Mouse (Mus musculus) lung, embryonic 16.5 days (tissue): ENCODE data around the gene Vstm5. TPM values are rescaled to one million over a fixed set of nuclear protein-coding genes. Genes with fewer than 3 reads are reported as not detected.
A peak's percentile ranks its signal among the peaks of the same experiment; 100 is the strongest.

Experiments used
- ATAC-seq: fragments of 200-750 bp; cut with Nextera tagmentation; 2 replicates; pipeline ENCODE4 v1.8.0; 2017; ENCODE audit warnings: low read depth, mild to moderate bottlenecking, moderate library complexity
- H3K27ac ChIP-seq: fragments of 300-500 bp; sonication (generic); 2 replicates; pipeline ENCODE4 v1.5.1; 2014; ENCODE audit warnings: mild to moderate bottlenecking, control low read depth, low read length
- H3K27me3 ChIP-seq: fragments of 300-500 bp; sonication (generic); 2 replicates; pipeline ENCODE4 v1.6.1; 2014; ENCODE audit warnings: low read depth, low read length, mixed read lengths; ENCODE audit not compliant: control insufficient read depth, insufficient read depth
- H3K36me3 ChIP-seq: fragments of 300-500 bp; sonication (generic); 2 replicates; pipeline ENCODE4 v1.6.1; 2014; ENCODE audit warnings: low read length; ENCODE audit not compliant: control insufficient read depth, insufficient read depth
- H3K4me1 ChIP-seq: fragments of 300-500 bp; sonication (generic); replicated peaks from 2 replicates; pipeline ENCODE4 v1.6.1; 2014; ENCODE audit warnings: low read length, mixed read lengths; ENCODE audit not compliant: control insufficient read depth, insufficient read depth
- H3K4me2 ChIP-seq: fragments of 300-500 bp; sonication (generic); 2 replicates; pipeline ENCODE4 v1.6.1; 2014; ENCODE audit warnings: low read depth, low read length, control low read depth
- H3K4me3 ChIP-seq: fragments of 300-500 bp; sonication (generic); 2 replicates; pipeline ENCODE4 v1.5.1; 2014; ENCODE audit warnings: mild to moderate bottlenecking, low read length, control low read depth
- H3K9ac ChIP-seq: fragments of 300-500 bp; sonication (generic); 2 replicates; pipeline ENCODE4 v1.6.1; 2014; ENCODE audit warnings: low read length, control low read depth
- H3K9me3 ChIP-seq: fragments of 300-500 bp; sonication (generic); 2 replicates; pipeline ENCODE4 v1.6.1; 2016; ENCODE audit warnings: low read length; ENCODE audit not compliant: control insufficient read depth
- WGBS: fragments of 180-500 bp; shearing (Covaris S2); extraction: QIAGEN DNeasy Blood & Tissue Kit; methylation state at CpG from one replicate; pipeline ENCODE4 v1.1.7; 2014; 5-methylcytosine and 5-hydroxymethylcytosine counted together
- polyA plus RNA-seq: library from polyadenylated mRNA; unstranded; fragments of >200 nt; fragmentation: Nextera tagmentation; extraction: Ambion mirVana; gene quantifications from 2 replicates; pipeline ENCODE4 v1.2.1, GENCODE M21; 2015

Gene Vstm5
- polyA plus RNA-seq, 1 experiment from 2014 or later = 0.84 TPM

GRCm38 (mm10) chr9:15250376-15250775 is 11.5 kb downstream of the Vstm5 start:
- no peak overlapping the region for H3K9ac ChIP-seq
- no peak overlapping the region for H3K4me2 ChIP-seq
- WGBS = 61% methylated on average over 7 of the region's 7 CpGs
- no peak overlapping the region for H3K4me3 ChIP-seq
- no peak overlapping the region for H3K27ac ChIP-seq
- H3K27me3 ChIP-seq = no peaks in the 10 kb centered on the region
- no peaks in the 10 kb centered on the region for H3K9me3 ChIP-seq
- no peak for ATAC-seq
- no peaks in the 10 kb centered on the region for H3K4me1 ChIP-seq
- H3K36me3 ChIP-seq = no peaks in the 10 kb centered on the region

DNA sequence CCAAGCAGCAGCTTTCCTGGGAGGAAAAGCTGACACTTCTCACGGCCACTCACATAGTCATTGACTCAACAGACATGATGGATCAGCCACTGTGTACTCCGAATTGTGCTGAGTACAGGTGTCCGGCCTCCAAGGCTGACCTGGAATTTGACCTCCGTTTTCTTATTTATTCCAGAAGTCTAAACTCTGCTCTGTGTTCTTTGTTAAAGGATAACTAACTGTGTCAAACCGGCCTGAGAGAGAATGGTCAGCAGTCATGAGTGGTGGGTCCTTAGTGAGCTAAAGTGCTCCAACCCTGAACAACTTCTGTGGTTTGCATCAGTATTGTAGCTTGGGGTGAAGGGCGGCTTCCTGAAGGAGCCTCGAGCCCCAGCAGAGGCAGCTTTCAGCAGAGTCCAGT is 13.4 kb downstream of the Vstm5 start:
- Histone ChIP-seq H3K4me3 (no peak overlapping the region), H3K27me3 (no peaks in the 10 kb centered on the region), H3K4me2 (no peak overlapping the region), H3K9me3 (no peaks in the 10 kb centered on the region), H3K4me1 (no peaks in the 10 kb centered on the region), H3K9ac (no peak overlapping the region), H3K27ac (no peak overlapping the region), H3K36me3 (no peaks in the 10 kb centered on the region)
- WGBS = 53% methylated on average over 7 of the region's 7 CpGs
- ATAC-seq = no peak

DNA sequence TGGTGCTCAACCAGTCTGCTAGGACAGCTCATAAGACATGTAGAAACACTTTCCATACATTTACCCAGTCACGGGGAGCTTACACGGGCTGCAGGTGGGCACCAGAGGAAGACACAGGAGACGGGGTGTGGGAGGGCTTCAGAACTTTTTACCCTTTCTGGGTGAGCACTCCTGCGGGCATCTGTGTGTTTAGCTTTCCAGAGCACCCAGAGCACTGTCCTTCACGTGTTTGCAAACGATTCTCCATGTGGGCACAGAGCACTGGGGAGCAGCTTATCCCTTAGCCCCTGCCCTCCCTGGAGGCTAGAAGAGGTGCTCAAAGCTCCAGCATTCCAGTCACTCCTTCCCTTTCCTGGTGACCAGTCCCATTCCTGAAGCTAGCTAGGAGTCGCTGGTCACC is 15.7 kb downstream of the Vstm5 start:
- Histone ChIP-seq H3K9me3 (no peaks in the 10 kb centered on the region), H3K27me3 (no peaks in the 10 kb centered on the region)
- no peak for ATAC-seq

DNA sequence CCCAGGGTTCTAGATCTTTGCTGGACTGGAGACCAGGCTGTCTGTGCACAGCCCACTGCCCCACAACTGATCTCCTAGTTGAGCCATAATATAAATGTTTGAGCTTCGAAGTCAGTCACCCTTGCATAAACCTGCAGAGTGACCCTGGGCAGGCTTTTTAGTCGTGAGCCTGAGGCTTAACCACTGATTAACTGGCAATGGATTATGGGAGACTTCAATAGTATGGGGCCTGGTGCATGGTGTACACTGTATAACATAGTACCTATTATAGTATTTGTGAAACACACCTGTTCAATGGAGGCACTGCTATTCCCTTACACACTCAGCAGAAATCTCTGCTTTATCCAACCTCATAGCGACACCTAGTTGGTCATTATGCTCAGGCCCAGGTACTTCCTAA is 17.4 kb downstream of the Vstm5 start:
- Histone ChIP-seq H3K9ac (no peak overlapping the region), H3K4me3 (no peak overlapping the region), H3K27me3 (no peaks in the 10 kb centered on the region), H3K27ac (no peak overlapping the region), H3K9me3 (no peaks in the 10 kb centered on the region), H3K4me1 (no peaks in the 10 kb centered on the region), H3K36me3 (peaks cover 8% of the 10 kb centered on the region; the same call in 1 of the 2 replicates), H3K4me2 (no peak overlapping the region)
- no peak for ATAC-seq
- 76% methylated on average over 3 of the region's 3 CpGs for WGBS

More for the DNA sequence above, 15.7 kb downstream of the Vstm5 start:
- Histone ChIP-seq H3K4me2 (no peak overlapping the region), H3K4me1 (no peaks in the 10 kb centered on the region), H3K4me3 (no peak overlapping the region), H3K36me3 (no peaks in the 10 kb centered on the region), H3K27ac (no peak overlapping the region), H3K9ac (no peak overlapping the region)
- WGBS = 79% methylated on average over 7 of the region's 7 CpGs

- Histone ChIP-seq H3K36me3 (peaks cover 54% of the 10 kb centered on the region), H3K27ac (no peak overlapping the region), H3K27me3 (no peaks in the 10 kb centered on the region), H3K4me2 (no peak overlapping the region), H3K4me3 (no peak overlapping the region), H3K9me3 (no peaks in the 10 kb centered on the region), H3K4me1 (no peaks in the 10 kb centered on the region), H3K9ac (no peak overlapping the region)
- no peak for ATAC-seq
- WGBS = 84% methylated on average over 8 of the region's 8 CpGs
These were observed 23.1 kb downstream of the Vstm5 start for GRCm38 (mm10) chr9:15261980-15262379.

GRCm38 (mm10) chr9:15263487-15263886 is 24.6 kb downstream of the Vstm5 start:
- Histone ChIP-seq H3K36me3 (peaks cover 63% of the 10 kb centered on the region), H3K27me3 (no peaks in the 10 kb centered on the region), H3K27ac (no peak overlapping the region), H3K4me2 (no peak overlapping the region), H3K4me3 (no peak overlapping the region), H3K9me3 (no peaks in the 10 kb centered on the region), H3K4me1 (no peaks in the 10 kb centered on the region), H3K9ac (no peak overlapping the region)
- WGBS = 93% methylated on average over 10 of the region's 10 CpGs
- no peak for ATAC-seq

- no peak for ATAC-seq
- WGBS = 90% methylated on average over 2 of the region's 2 CpGs
These were observed 35.1 kb downstream of the Vstm5 start for GRCm38 (mm10) chr9:15273981-15274380.

GRCm38 (mm10) chr9:15276855-15277254 is 38.0 kb downstream of the Vstm5 start:
- Histone ChIP-seq H3K27me3 (no peaks in the 10 kb centered on the region), H3K9ac (no peak overlapping the region), H3K36me3 (peaks cover 37% of the 10 kb centered on the region), H3K4me1 (peaks cover 16% of the 10 kb centered on the region), H3K9me3 (no peaks in the 10 kb centered on the region), H3K27ac (no peak overlapping the region), H3K4me2 (no peak overlapping the region), H3K4me3 (no peak overlapping the region)
- no peak for ATAC-seq
- WGBS = 91% methylated on average over 4 of the region's 4 CpGs

More at GRCm38 (mm10) chr9:15273981-15274380, 35.1 kb downstream of the Vstm5 start:
- no peak overlapping the region for H3K27ac ChIP-seq
- no peak overlapping the region for H3K4me2 ChIP-seq
- H3K27me3 ChIP-seq = no peaks in the 10 kb centered on the region
- H3K36me3 ChIP-seq = peaks cover 48% of the 10 kb centered on the region
- H3K9me3 ChIP-seq = no peaks in the 10 kb centered on the region
- H3K4me1 ChIP-seq = peaks cover 9% of the 10 kb centered on the region
- no peak overlapping the region for H3K9ac ChIP-seq
- H3K4me3 ChIP-seq = no peak overlapping the region

DNA sequence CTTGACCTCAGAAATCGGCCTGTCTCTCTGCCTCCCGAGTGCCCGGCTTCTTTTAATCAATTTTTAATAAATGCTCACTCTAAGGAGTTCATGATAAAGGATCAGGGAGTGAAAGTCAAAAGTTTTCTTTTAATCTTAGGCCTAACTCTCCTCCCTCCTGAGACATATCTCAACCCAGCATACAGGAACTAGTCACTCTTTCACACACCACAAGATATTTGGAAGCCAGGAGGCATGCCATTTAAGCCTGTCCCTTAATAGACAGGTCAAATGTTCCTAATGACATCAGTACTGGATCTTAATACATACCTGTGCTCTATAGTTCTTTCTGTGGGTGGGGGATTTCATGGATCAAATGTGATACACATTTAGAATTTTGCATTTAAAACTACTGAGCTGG is 39.5 kb downstream of the Vstm5 start:
- Histone ChIP-seq H3K36me3 (peaks cover 24% of the 10 kb centered on the region), H3K4me2 (no peak overlapping the region), H3K4me3 (no peak overlapping the region), H3K27ac (no peak overlapping the region), H3K9me3 (no peaks in the 10 kb centered on the region), H3K9ac (no peak overlapping the region), H3K27me3 (no peaks in the 10 kb centered on the region), H3K4me1 (peaks cover 16% of the 10 kb centered on the region)
- no peak for ATAC-seq
- WGBS = 90% methylated on average over 3 of the region's 3 CpGs

DNA sequence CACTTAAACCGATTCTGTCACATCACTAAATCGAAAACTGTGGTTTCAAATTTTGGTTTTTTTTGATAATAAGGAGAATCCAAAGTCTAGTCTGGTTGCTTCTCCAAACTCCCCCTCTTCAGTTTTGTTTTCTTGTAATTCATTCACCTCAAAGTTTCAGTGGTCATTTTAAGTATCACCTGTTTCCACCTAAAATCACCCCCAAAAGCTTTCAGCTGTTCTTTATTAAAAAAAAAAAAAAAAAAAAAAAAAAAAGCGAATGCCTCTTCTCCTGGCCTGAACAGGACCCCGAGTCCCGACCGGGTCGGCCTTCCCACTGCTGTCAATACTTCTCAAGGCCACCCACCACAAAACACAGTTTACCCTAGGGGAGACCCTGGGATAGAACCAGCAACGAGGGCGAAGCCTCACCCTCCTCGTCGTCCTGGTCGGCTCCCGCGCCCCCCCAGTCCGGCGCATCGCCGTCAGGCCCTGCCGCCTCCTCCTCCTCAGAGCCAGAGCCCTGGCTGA is 40.3 kb downstream of the Vstm5 start:
- WGBS = 8% methylated on average over 19 of the region's 19 CpGs
- Histone ChIP-seq H3K4me2 (peak overlapping the region; percentile 73), H3K36me3 (peaks cover 17% of the 10 kb centered on the region), H3K27ac (peak overlapping the region; percentile 91), H3K27me3 (no peaks in the 10 kb centered on the region), H3K4me1 (peaks cover 16% of the 10 kb centered on the region), H3K9ac (peak overlapping the region; percentile 99), H3K9me3 (no peaks in the 10 kb centered on the region), H3K4me3 (peak overlapping the region; percentile 99)
- ATAC-seq = no peak
